Mouse (Mus musculus) natural killer cell, adult 2 months (primary cell): ENCODE measurements around the gene Wnt5a.

Source experiments
- DNase-seq, 2 experiments: peaks; one replicate each; pipeline ENCODE4 v3.0.0; 2022; ENCODE audit warnings: low spot score in 2 of 2

Gene Wnt5a

GRCm38 (mm10) chr14:28504101-28505050 lies at the start of gene Wnt5a:
Gene Wnt5a (plus strand): TSS chr14:28504750.
- no peak for DNase-seq

- DNase-seq: no peak
Measured at GRCm38 (mm10) chr14:28456372-28457076, 48.0 kb upstream of the Wnt5a start.

- DNase-seq: no peak
Measured at GRCm38 (mm10) chr14:28457428-28457827, 47.1 kb upstream of the Wnt5a start.

- no peak for DNase-seq
Measured at GRCm38 (mm10) chr14:28467956-28468355, 36.6 kb upstream of the Wnt5a start.

- no peak for DNase-seq
Measured at GRCm38 (mm10) chr14:28469696-28470095, 34.9 kb upstream of the Wnt5a start.

GRCm38 (mm10) chr14:28470212-28470611 lies 34.3 kb upstream of the Wnt5a start:
- no peak for DNase-seq

- no peak for DNase-seq
Measured at GRCm38 (mm10) chr14:28475012-28475411, 29.5 kb upstream of the Wnt5a start.

- no peak for DNase-seq
Measured at GRCm38 (mm10) chr14:28475421-28475820, 29.1 kb upstream of the Wnt5a start.

- DNase-seq: no peak
Measured at GRCm38 (mm10) chr14:28476746-28477145, 27.8 kb upstream of the Wnt5a start.

- no peak for DNase-seq
Measured at GRCm38 (mm10) chr14:28480866-28481265, 23.7 kb upstream of the Wnt5a start.

- no peak for DNase-seq
Measured at GRCm38 (mm10) chr14:28493806-28494205, 10.7 kb upstream of the Wnt5a start.

- no peak for DNase-seq
Measured at GRCm38 (mm10) chr14:28494273-28494672, 10.3 kb upstream of the Wnt5a start.

- no peak for DNase-seq
Measured at GRCm38 (mm10) chr14:28501216-28501878, 3.2 kb upstream of the Wnt5a start.

- DNase-seq: no peak
Measured at GRCm38 (mm10) chr14:28503276-28503675, 1.3 kb upstream of the Wnt5a start.

- no peak for DNase-seq
Measured at GRCm38 (mm10) chr14:28505051-28505585, 568 bp downstream of the Wnt5a start.

- no peak for DNase-seq
Measured at GRCm38 (mm10) chr14:28505586-28506375, 1.2 kb downstream of the Wnt5a start.

GRCm38 (mm10) chr14:28506376-28506831 lies 1.9 kb downstream of the Wnt5a start:
- DNase-seq: no peak

GRCm38 (mm10) chr14:28507011-28507410 lies 2.5 kb downstream of the Wnt5a start:
- DNase-seq: no peak

GRCm38 (mm10) chr14:28507471-28507870 lies 2.9 kb downstream of the Wnt5a start:
- DNase-seq: no peak

- DNase-seq: no peak
Measured at GRCm38 (mm10) chr14:28508288-28509258, 4.0 kb downstream of the Wnt5a start.
